Mouse (Mus musculus) heart, adult 2 months (tissue): ENCODE measurements around the gene Susd4.

Source experiments
- CTCF ChIP-seq: fragments of 200-600 bp; IDR thresholded peaks from 2 replicates; pipeline ENCODE4 v1.8.1; 2022; ENCODE audit warnings: antibody characterized with exemption, mild to moderate bottlenecking, moderate library complexity
- EP300 ChIP-seq: fragments of 200-500 bp; IDR thresholded peaks from 2 replicates; pipeline ENCODE4 v1.6.1; 2011; ENCODE audit warnings: low read depth, low read length, control low read depth; ENCODE audit not compliant: insufficient read depth
- POLR2A ChIP-seq: fragments of 200-500 bp; IDR thresholded peaks from 2 replicates; pipeline ENCODE4 v1.6.1; 2011; ENCODE audit warnings: mild to moderate bottlenecking, low read depth, low read length, control low read depth; ENCODE audit not compliant: insufficient read depth

DNA sequence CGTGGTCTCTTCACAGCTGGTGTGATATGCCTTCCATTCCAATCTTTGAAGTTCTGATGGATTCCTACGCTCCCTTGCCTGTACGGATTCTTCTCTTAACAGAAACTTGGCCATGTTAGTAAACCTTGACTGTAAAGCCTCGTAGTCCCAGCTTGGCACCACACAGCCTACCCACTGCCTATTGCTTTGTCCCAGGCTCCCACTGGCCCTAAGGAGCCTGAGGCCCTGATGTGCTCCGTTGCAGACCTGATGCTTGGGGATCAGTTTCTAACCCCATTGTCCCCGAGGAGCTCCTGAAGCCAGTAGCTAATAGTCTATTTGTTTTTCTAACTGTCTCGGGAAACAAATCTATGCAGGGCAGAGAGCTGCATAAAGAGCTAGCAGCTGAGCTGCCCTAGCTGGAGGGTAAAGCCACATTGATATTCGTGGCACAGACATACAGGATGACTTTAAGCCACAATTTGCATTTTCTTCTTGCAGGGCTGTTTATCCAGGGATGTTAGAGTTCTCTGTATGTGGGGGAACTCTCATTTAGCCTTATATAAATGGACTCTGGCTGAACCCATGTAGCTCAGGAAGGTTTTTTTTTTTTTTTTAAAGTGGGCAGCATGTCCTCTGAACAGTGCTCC, 155.2 kb downstream of the Susd4 start:
- no peak for TF ChIP-seq POLR2A
- TF ChIP-seq CTCF, result no peak
- no peak for TF ChIP-seq EP300
